Comparison of ENCODE assay signal across 20 mouse cellular contexts in the genomic region with DNA sequence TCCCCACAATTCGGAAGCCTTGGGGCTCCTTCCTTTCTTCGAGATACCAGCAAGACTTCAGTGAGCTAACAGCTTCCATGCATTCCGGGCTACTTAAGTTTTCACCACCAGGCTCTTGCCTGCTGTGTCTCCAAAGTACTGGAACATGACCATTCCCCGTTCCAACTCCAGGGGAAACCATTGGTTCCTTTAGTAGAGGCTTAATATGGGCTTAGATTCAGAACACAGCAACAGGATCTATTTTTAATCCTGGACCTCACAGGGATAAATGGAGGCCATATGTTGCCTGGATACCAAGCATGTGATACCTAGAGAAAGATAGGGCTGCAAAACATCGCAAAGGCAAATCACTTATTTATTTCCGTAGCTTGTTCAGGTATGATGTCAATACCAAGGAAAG.
A peak's percentile ranks its signal among the peaks of the same experiment; 100 is the strongest.
DNase-seq lines count a peak whose midpoint lies in the region; ATAC-seq and TF ChIP-seq lines count a peak whose summit lies in the region.
"Had no signal": no experiment of that assay in that cellular context is flagged by ENCODE, and none has a peak within 500 bp of the region (broad histone marks: within the 10 kb centered on the region; RNA-seq: fewer than 3 reads in every experiment).

No protein-coding gene starts in this region.

- TF ChIP-seq POLR2A in heart, adult 2 months (IDR thresholded peaks at IDR 0.05; ENCODE audit: insufficient read depth, low read depth, low read length): no peak

- H3K27me3 ChIP-seq in heart, adult 2 months (ENCODE audit: control insufficient read depth, insufficient read depth, low read length): no peaks in the 10 kb centered on the region
- H3K27me3 ChIP-seq in heart, embryonic 15.5 days: no peaks in the 10 kb centered on the region
- no peaks in the 10 kb centered on the region for H3K27me3 ChIP-seq in midbrain, postnatal 0 days (ENCODE audit: insufficient read depth, low read length)
- H3K27me3 ChIP-seq: midbrain, embryonic 13.5 days; neural tube, embryonic 15.5 days; stomach, embryonic 15.5 days had no signal

- no peaks in the 10 kb centered on the region for H3K9me3 ChIP-seq in heart, embryonic 15.5 days (replicated peaks)
- no peaks in the 10 kb centered on the region for H3K9me3 ChIP-seq in midbrain, postnatal 0 days (ENCODE audit: low read length)
- H3K9me3 ChIP-seq: forebrain, embryonic 10.5 days; limb, embryonic 10.5 days; midbrain, embryonic 13.5 days; neural tube, embryonic 15.5 days; stomach, embryonic 15.5 days had no signal

- 0 out of 2 replicates have a peak overlapping the region, but pooled peaks have one; percentile 5 for H3K4me2 ChIP-seq in heart, embryonic 15.5 days
- no peak overlapping the region for H3K4me2 ChIP-seq in midbrain, postnatal 0 days (ENCODE audit: low read depth, low read length, poor library complexity, severe bottlenecking)
- H3K4me2 ChIP-seq: midbrain, embryonic 13.5 days; neural tube, embryonic 15.5 days; stomach, embryonic 15.5 days had no signal

- peaks cover 2% of the 10 kb centered on the region for H3K36me3 ChIP-seq in heart, adult 2 months (ENCODE audit: control insufficient read depth, insufficient read depth, low read length)
- no peaks in the 10 kb centered on the region for H3K36me3 ChIP-seq in heart, embryonic 15.5 days
- no peaks in the 10 kb centered on the region for H3K36me3 ChIP-seq in midbrain, postnatal 0 days (ENCODE audit: insufficient read depth, low read length)
- H3K36me3 ChIP-seq: forebrain, embryonic 10.5 days; limb, embryonic 10.5 days; midbrain, embryonic 13.5 days; neural tube, embryonic 15.5 days; stomach, embryonic 15.5 days had no signal

- H3K79me2 ChIP-seq in heart, adult 2 months (replicated peaks; ENCODE audit: control insufficient read depth, insufficient read depth, low read length): no peaks in the 10 kb centered on the region

- H3K27ac ChIP-seq in heart, adult 2 months: peak overlapping the region; percentile 63
- peak overlapping the region; percentile 77 for H3K27ac ChIP-seq in heart, embryonic 15.5 days
- no peak overlapping the region for H3K27ac ChIP-seq in midbrain, postnatal 0 days (ENCODE audit: low read depth, low read length)
- H3K27ac ChIP-seq: forebrain, embryonic 10.5 days; kidney, postnatal 0 days; limb, embryonic 10.5 days; midbrain, embryonic 13.5 days; neural tube, embryonic 15.5 days; stomach, embryonic 15.5 days had no signal

- no peak for DNase-seq in cerebellum, adult 11 months
- DNase-seq in heart, adult 2 months: no peak
- DNase-seq in heart, postnatal 36 days: no peak
- peak; percentile 38 for DNase-seq in cerebellum, adult 9-11 months
- DNase-seq in adrenal gland, adult 2 months: no peak
- no peak for DNase-seq in midbrain, postnatal 0 days (ENCODE audit: low spot score)
- DNase-seq: adrenal gland, postnatal 10 days; gastrocnemius, postnatal 14 days; kidney, adult 18-20 months; liver, postnatal 0 days; lung, postnatal 10 days; thymus, adult 18-20 months had no signal

- no peak overlapping the region for H3K4me3 ChIP-seq in heart, adult 2 months
- no peak overlapping the region for H3K4me3 ChIP-seq in heart, embryonic 15.5 days
- H3K4me3 ChIP-seq in midbrain, postnatal 0 days (ENCODE audit: low read depth, low read length): no peak overlapping the region
- H3K4me3 ChIP-seq: forebrain, embryonic 10.5 days; limb, embryonic 10.5 days; midbrain, embryonic 13.5 days; neural tube, embryonic 15.5 days; stomach, embryonic 15.5 days had no signal

- intact Hi-C loops in heart, adult 2 months (cut with DNase I): loop anchor here (10.0 kb wide), 1 partner anchor 98 kb away; no protein-coding TSS in a partner anchor
- intact Hi-C loops in heart, postnatal 36 days (cut with DNase I): no loop called here

- no peak for TF ChIP-seq EP300 in heart, adult 2 months (IDR thresholded peaks at IDR 0.05; ENCODE audit: insufficient read depth, low read depth, low read length)

- TF ChIP-seq CTCF in heart, adult 2 months (IDR thresholded peaks at IDR 0.05): peak; percentile 32
- TF ChIP-seq CTCF in midbrain, postnatal 0 days (IDR thresholded peaks at IDR 0.05): no peak

- no peak overlapping the region for H3K9ac ChIP-seq in heart, adult 2 months (ENCODE audit: low read depth, low read length)
- no peak overlapping the region for H3K9ac ChIP-seq in heart, embryonic 15.5 days
- no peak overlapping the region for H3K9ac ChIP-seq in midbrain, postnatal 0 days (replicated peaks; ENCODE audit: low read length, poor library complexity, severe bottlenecking)
- H3K9ac ChIP-seq: liver, postnatal 0 days; midbrain, embryonic 13.5 days; neural tube, embryonic 15.5 days; stomach, embryonic 15.5 days had no signal

- 61% methylated on average over 6 of the region's 6 CpGs for WGBS in heart, adult 2 months
- 55% methylated on average over 6 of the region's 6 CpGs for WGBS in heart, embryonic 15.5 days
- 82% methylated on average over 6 of the region's 6 CpGs for WGBS in midbrain, postnatal 0 days

- H3K4me1 ChIP-seq in heart, adult 2 months (ENCODE audit: control insufficient read depth, insufficient read depth, low read length): no peaks in the 10 kb centered on the region; the same call in 1 of the 2 replicates
- peaks cover 29% of the 10 kb centered on the region for H3K4me1 ChIP-seq in heart, embryonic 15.5 days (replicated peaks)
- no peaks in the 10 kb centered on the region for H3K4me1 ChIP-seq in midbrain, postnatal 0 days (ENCODE audit: insufficient read depth, low read length)
- H3K4me1 ChIP-seq: forebrain, embryonic 10.5 days; limb, embryonic 10.5 days; midbrain, embryonic 13.5 days; neural tube, embryonic 15.5 days; stomach, embryonic 15.5 days had no signal

- ATAC-seq in cerebellum, adult (ENCODE audit: insufficient number of reproducible peaks, low FRiP score, low TSS enrichment): peak; percentile 67; the same call in 1 of the 2 replicates
- ATAC-seq in heart, embryonic 15.5 days (replicated peaks; ENCODE audit: insufficient number of reproducible peaks, insufficient read depth, low FRiP score, low read depth): no peak; the same call in 1 of the 2 replicates
- ATAC-seq in midbrain, postnatal 0 days (ENCODE audit: low FRiP score): no peak
- ATAC-seq: liver, postnatal 0 days; midbrain, embryonic 13.5 days had no signal
